ENCODE assay signal across 9 mouse cellular contexts in the genomic region with DNA sequence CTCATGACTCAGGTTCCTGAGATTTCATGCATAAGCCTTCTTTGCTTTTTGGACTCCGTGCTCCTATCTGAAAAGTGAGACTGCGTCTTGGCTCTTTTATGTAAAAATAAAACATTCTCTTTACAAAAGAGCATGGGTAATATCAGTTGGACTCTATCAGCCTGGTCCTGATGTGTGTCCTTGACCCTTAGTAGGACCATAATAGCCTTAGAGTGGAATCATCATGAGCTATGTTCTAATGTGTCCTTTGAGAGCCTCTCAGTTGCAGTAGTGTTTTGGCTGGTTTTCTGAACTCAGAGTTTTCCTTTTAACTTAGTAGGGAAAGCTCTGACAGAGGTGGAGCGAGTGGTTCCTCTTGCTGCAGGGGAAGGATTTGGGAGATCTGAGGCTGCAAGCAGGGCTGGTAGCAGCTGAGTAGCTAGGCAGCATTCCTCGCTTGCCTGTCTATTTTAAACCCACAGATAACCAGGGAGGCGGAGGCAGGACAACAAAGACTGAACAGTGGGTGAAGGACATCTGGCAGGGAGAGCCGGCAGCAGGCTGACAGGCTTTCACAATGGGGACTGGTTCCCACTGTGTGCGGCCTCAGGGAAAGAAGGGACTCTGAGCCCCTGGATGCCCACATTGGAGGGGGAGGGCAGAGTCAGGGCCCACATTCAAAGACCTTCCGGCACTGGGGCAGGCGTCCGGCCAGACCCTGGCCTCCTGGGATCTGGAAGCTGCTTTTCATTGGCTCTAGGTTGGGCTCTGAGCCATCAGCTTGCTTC. TPM values are rescaled to one million over a fixed set of nuclear protein-coding genes. Genes with fewer than 3 reads are reported as not detected.
A peak's percentile ranks its signal among the peaks of the same experiment; 100 is the strongest.
DNase-seq lines count a peak whose midpoint lies in the region; ATAC-seq lines count a peak whose summit lies in the region.
"Had no signal": no experiment of that assay in that cellular context is flagged by ENCODE, and none has a peak within 500 bp of the region (broad histone marks: within the 10 kb centered on the region; RNA-seq: fewer than 3 reads in every experiment).

No protein-coding gene starts in this region.

- WGBS in embryonic facial prominence, embryonic 13.5 days = 34% methylated on average over 10 of the region's 10 CpGs
- 20% methylated on average over 10 of the region's 10 CpGs for WGBS in heart, embryonic 15.5 days
- WGBS in midbrain, embryonic 14.5 days = 10% methylated on average over 10 of the region's 10 CpGs

- DNase-seq in lung, postnatal 10 days = peak; percentile 55
- no peak for DNase-seq in lung, postnatal 14 days
- DNase-seq in layer of hippocampus, postnatal 36 days = peak; percentile 83 to 87
- DNase-seq in midbrain, embryonic 14.5 days = peak; percentile 82
- peak; percentile 82 for DNase-seq in testis, postnatal 14 days (ENCODE audit: low spot score)
- no peak for DNase-seq in thymus, postnatal 4 days

- H3K27ac ChIP-seq in embryonic facial prominence, embryonic 13.5 days = peak overlapping the region; percentile 75
- peak overlapping the region; percentile 97 for H3K27ac ChIP-seq in heart, embryonic 15.5 days
- peak overlapping the region; percentile 81 for H3K27ac ChIP-seq in midbrain, embryonic 14.5 days (replicated peaks; ENCODE audit: low read depth, low read length)
- H3K27ac ChIP-seq: macrophage had no signal

- H3K9me3 ChIP-seq in embryonic facial prominence, embryonic 13.5 days = no peaks in the 10 kb centered on the region
- no peaks in the 10 kb centered on the region for H3K9me3 ChIP-seq in heart, embryonic 15.5 days (replicated peaks)
- no peaks in the 10 kb centered on the region for H3K9me3 ChIP-seq in midbrain, embryonic 14.5 days (ENCODE audit: control insufficient read depth, low read length)

- no peak overlapping the region for H3K4me2 ChIP-seq in embryonic facial prominence, embryonic 13.5 days
- peak overlapping the region; percentile 45 for H3K4me2 ChIP-seq in heart, embryonic 15.5 days
- no peak overlapping the region for H3K4me2 ChIP-seq in midbrain, embryonic 14.5 days (ENCODE audit: low read length)

- peak overlapping the region; percentile 4; the same call in 1 of the 2 replicates for H3K9ac ChIP-seq in embryonic facial prominence, embryonic 13.5 days
- peak overlapping the region; percentile 43 for H3K9ac ChIP-seq in heart, embryonic 15.5 days
- H3K9ac ChIP-seq in midbrain, embryonic 14.5 days (replicated peaks; ENCODE audit: low read length) = no peak overlapping the region

- no peak overlapping the region for H3K4me3 ChIP-seq in embryonic facial prominence, embryonic 13.5 days
- H3K4me3 ChIP-seq in heart, embryonic 15.5 days = no peak overlapping the region
- H3K4me3 ChIP-seq in midbrain, embryonic 14.5 days (replicated peaks; ENCODE audit: low read depth, low read length) = no peak overlapping the region

- no peaks in the 10 kb centered on the region for H3K36me3 ChIP-seq in embryonic facial prominence, embryonic 13.5 days
- no peaks in the 10 kb centered on the region for H3K36me3 ChIP-seq in heart, embryonic 15.5 days
- no peaks in the 10 kb centered on the region for H3K36me3 ChIP-seq in midbrain, embryonic 14.5 days (ENCODE audit: control insufficient read depth, insufficient read depth, low read length)

- no peak for ATAC-seq in embryonic facial prominence, embryonic 13.5 days (ENCODE audit: insufficient number of reproducible peaks, insufficient read depth, low FRiP score, low TSS enrichment, low read depth)
- ATAC-seq in heart, embryonic 15.5 days (replicated peaks; ENCODE audit: insufficient number of reproducible peaks, insufficient read depth, low FRiP score, low read depth) = peak; percentile 83
- peak; percentile 92 for ATAC-seq in midbrain, embryonic 14.5 days (ENCODE audit: low FRiP score, low TSS enrichment)

- no peaks in the 10 kb centered on the region for H3K27me3 ChIP-seq in embryonic facial prominence, embryonic 13.5 days
- no peaks in the 10 kb centered on the region for H3K27me3 ChIP-seq in heart, embryonic 15.5 days
- no peaks in the 10 kb centered on the region for H3K27me3 ChIP-seq in midbrain, embryonic 14.5 days (ENCODE audit: control insufficient read depth, insufficient read depth, low read length)

- peaks cover 8% of the 10 kb centered on the region for H3K4me1 ChIP-seq in embryonic facial prominence, embryonic 13.5 days
- H3K4me1 ChIP-seq in heart, embryonic 15.5 days (replicated peaks) = peaks cover 43% of the 10 kb centered on the region
- 0 out of 2 replicates have a peak, but pooled peaks cover 13% of the 10 kb centered on the region for H3K4me1 ChIP-seq in midbrain, embryonic 14.5 days (ENCODE audit: control insufficient read depth, insufficient read depth, low read length)

RNA-seq across cellular contexts. Expression of a gene that starts 11.3 kb away (rescaled TPM):
- 39.0 and 46.0 TPM in 2 replicates for polyA plus RNA-seq in embryonic facial prominence, embryonic 13.5 days (2015; fragmentation: Nextera tagmentation; extraction: Ambion mirVana)
- polyA plus RNA-seq in heart, embryonic 15.5 days (2015; fragmentation: Nextera tagmentation; extraction: Ambion mirVana) = 49.9 and 56.0 TPM in 2 replicates
- total RNA-seq in layer of hippocampus, postnatal 36 days (2021) = 10 to 100 TPM; 32.6 to 40.8 TPM
- polyA plus RNA-seq in midbrain, embryonic 14.5 days (2014; fragmentation: Nextera tagmentation; extraction: Ambion mirVana) = 58.0 and 72.4 TPM in 2 replicates

RNA-seq across cellular contexts. Expression of a gene that starts 52.2 kb away (rescaled TPM):
- 1.5 and 2.4 TPM in 2 replicates for polyA plus RNA-seq in embryonic facial prominence, embryonic 13.5 days (2015; fragmentation: Nextera tagmentation; extraction: Ambion mirVana)
- polyA plus RNA-seq in heart, embryonic 15.5 days (2015; fragmentation: Nextera tagmentation; extraction: Ambion mirVana) = 1.7 and 4.9 TPM in 2 replicates
- 10 to 100 TPM; 27.2 to 30.7 TPM for total RNA-seq in layer of hippocampus, postnatal 36 days (2021)
- 10.9 and 11.6 TPM in 2 replicates for polyA plus RNA-seq in midbrain, embryonic 14.5 days (2014; fragmentation: Nextera tagmentation; extraction: Ambion mirVana)

Comparison
In these comparisons a context has a peak if more than half of its experiments do, and no peak if none do; other contexts are left out.
1. DNase-seq: peak in lung, postnatal 10 days (single experiment), layer of hippocampus, postnatal 36 days (2 of 2), midbrain, embryonic 14.5 days (single experiment) and testis, postnatal 14 days (single experiment); none in lung, postnatal 14 days (single experiment) and thymus, postnatal 4 days (single experiment).
2. Peak in every context shown above with its lines, with median percentiles within 50 percentile points of each other: H3K27ac ChIP-seq.